Mouse (Mus musculus): Measurements from ENCODE around the gene Col5a2.

Gene Col5a2

GRCm38 (mm10) chr1:45423915-45424314 lies 79.2 kb downstream of the Col5a2 start:
- no peak for DNase-seq (ENCODE audit: low read depth)

- DNase-seq (ENCODE audit: low read depth): no peak
Observed at GRCm38 (mm10) chr1:45420554-45420953, 82.5 kb downstream of the Col5a2 start.

GRCm38 (mm10) chr1:45419858-45420257 lies 83.2 kb downstream of the Col5a2 start:
- DNase-seq (ENCODE audit: low read depth): no peak

GRCm38 (mm10) chr1:45381866-45382265 lies 121.2 kb downstream of the Col5a2 start:
- no peak for DNase-seq (ENCODE audit: low read depth)

- DNase-seq (ENCODE audit: low read depth): no peak
Observed at GRCm38 (mm10) chr1:45379992-45380690, 122.9 kb downstream of the Col5a2 start.

- DNase-seq (ENCODE audit: low read depth): no peak
Observed at GRCm38 (mm10) chr1:45365427-45365826, 137.7 kb downstream of the Col5a2 start.

GRCm38 (mm10) chr1:45363274-45363673 lies 139.8 kb downstream of the Col5a2 start:
- no peak for DNase-seq (ENCODE audit: low read depth)

GRCm38 (mm10) chr1:45359673-45360072 lies 143.4 kb downstream of the Col5a2 start:
- no peak for DNase-seq (ENCODE audit: low read depth)

- no peak for DNase-seq (ENCODE audit: low read depth)
Observed at GRCm38 (mm10) chr1:45359147-45359546, 143.9 kb downstream of the Col5a2 start.

- DNase-seq (ENCODE audit: low read depth): no peak
Observed at GRCm38 (mm10) chr1:45358020-45358419, 145.1 kb downstream of the Col5a2 start.

GRCm38 (mm10) chr1:45355944-45356343 lies 147.1 kb downstream of the Col5a2 start:
- DNase-seq (ENCODE audit: low read depth): no peak

- no peak for DNase-seq (ENCODE audit: low read depth)
Observed at GRCm38 (mm10) chr1:45329149-45329548, 173.9 kb downstream of the Col5a2 start.

Data from c-Kit-positive CD71-positive TER-119-negative erythroid progenitor cells, embryonic 14.5 days (primary cell).